Mouse (Mus musculus): ENCODE results near the gene Plekhm1. TPM values are rescaled to one million over a fixed set of nuclear protein-coding genes. Genes with fewer than 3 reads are reported as not detected.
"Not testable (repeated sequence)": the region's sequence is repeated elsewhere in the genome, so short reads cannot be mapped to it uniquely, and the experiment has no call there.

Gene Plekhm1
- total RNA-seq (2021), result 10 to 100 TPM; 16.3 to 18.8 TPM

GRCm38 (mm10) chr11:103411981-103412949, at the start of gene Plekhm1:
Gene Plekhm1, minus strand, starts transcription at chr11:103412687.
- intact Hi-C loops (cut with DNase I), result no loop called here
- DNase-seq (ENCODE audit: low spot score in 2 of 2), result peak; percentile 93 to 94

- intact Hi-C loops (cut with DNase I); DNase-seq (ENCODE audit: low spot score in 2 of 2): not testable (repeated sequence)
Measured at GRCm38 (mm10) chr11:103451105-103451504, 38.6 kb upstream of the Plekhm1 start.

DNA sequence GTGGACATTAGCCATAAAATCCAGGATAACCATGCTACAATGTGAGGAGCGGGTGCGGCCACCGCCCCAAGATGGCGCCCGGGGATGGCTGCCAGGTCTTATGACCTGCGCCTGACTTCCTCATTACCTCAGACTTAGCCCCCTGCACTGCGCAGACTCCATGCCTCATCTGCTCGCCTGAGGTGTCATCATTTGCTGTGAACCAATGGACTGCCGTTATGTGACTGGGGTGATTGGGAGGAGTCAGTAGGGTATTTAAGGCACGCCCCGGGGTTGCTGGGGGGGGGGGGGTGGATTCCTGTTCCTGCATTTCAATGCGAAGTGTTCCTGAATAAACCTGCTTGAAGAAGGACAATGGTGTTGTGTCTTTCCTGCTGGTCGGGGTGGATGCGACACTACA, 37.2 kb upstream of the Plekhm1 start:
- DNase-seq (ENCODE audit: low spot score in 2 of 2); intact Hi-C loops (cut with DNase I): not testable (repeated sequence)

- DNase-seq (ENCODE audit: low spot score in 2 of 2), result no peak
- intact Hi-C loops (cut with DNase I), result no loop called here
Measured at GRCm38 (mm10) chr11:103443678-103444077, 31.2 kb upstream of the Plekhm1 start.

DNA sequence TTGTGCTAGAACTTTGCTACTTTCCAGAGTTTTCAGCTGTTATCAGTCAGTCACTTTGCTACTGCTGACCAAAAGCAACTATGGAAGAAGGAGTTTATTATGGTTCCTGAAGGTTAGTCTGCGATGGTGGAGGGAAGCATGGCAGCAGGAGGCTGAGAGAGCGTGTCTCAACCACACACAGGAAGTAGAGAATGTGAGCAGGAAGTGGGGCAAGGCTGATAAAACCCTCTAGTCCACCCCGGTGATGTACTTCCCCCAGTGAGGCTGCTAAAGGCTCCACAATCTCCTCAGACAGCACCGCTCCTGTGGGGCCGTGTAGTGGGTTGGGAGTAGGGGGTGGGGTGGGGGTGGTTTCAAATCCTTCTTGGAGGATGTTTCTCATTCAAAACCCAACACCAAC, 23.8 kb upstream of the Plekhm1 start:
- intact Hi-C loops (cut with DNase I), result no loop called here
- DNase-seq (ENCODE audit: low spot score in 2 of 2), result no peak

DNA sequence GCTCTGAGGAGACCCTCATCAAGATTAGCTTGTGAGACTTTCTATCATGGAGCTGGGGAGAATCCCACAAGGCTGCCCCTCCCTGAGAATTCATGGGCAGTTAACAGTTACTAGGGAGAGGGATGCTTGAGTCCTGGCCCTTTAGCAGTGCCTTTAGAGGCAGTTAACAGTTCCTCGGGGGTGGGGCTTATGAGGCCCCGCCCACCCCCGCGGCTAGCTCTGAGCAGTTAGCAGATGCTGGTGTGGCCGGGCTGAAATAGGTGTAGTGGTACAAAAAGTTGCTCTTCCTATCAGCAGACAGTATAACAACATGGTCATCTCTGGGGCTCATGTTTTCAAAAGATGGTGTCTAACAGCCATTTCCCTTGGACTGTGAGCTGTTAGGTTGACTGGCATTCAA, 12.5 kb upstream of the Plekhm1 start:
- DNase-seq (ENCODE audit: low spot score in 2 of 2), result no peak
- intact Hi-C loops (cut with DNase I), result loop anchor here (10.0 kb wide), 1 partner anchor 130 kb away; no protein-coding TSS in a partner anchor

DNA sequence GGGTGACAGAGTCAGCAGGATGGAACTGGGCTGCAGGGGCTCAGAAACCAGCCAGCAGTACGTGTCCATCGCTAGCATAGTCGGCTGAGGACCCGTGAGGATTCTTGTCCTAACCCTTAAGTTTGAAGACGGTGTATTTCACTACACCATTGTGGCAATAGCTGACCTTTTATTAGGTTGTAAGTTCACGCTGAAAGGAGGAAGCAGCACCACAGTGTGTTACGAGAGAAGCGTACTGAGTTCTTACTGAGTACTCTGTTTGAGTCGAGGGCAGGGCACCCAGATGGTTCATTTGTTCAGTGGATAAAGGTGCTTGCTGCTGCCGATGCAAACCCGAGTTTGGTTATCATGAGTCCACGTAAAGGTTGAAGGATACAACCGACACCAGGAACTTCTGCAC, 7.2 kb upstream of the Plekhm1 start:
- DNase-seq (ENCODE audit: low spot score in 2 of 2), result no peak
- intact Hi-C loops (cut with DNase I), result loop anchor here (10.0 kb wide), 1 partner anchor 135 kb away; no protein-coding TSS in a partner anchor

- intact Hi-C loops (cut with DNase I), result no loop called here
- no peak for DNase-seq (ENCODE audit: low spot score in 2 of 2)
Measured at GRCm38 (mm10) chr11:103419226-103419625, 6.7 kb upstream of the Plekhm1 start.

DNA sequence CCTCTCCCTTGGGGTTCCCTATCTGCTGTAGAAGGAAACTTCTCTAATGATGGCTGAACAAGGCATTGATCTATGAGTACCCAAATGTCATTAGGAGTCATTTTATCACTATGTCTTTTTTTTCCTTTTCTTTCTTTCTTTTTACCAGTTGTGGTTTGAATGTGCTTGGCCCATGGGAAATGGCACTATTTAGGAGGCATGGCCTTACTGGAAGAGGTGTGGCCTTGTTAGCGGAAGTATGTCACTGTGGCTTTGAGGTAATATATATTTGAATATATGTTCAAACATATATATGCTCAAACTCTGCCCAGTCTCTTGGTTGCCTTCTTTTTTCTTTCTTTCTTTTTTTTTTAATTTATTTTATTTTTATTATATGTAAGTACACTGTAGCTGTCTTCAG, 1.0 kb upstream of the Plekhm1 start:
- no peak for DNase-seq (ENCODE audit: low spot score in 2 of 2)
- intact Hi-C loops (cut with DNase I), result no loop called here

GRCm38 (mm10) chr11:103412950-103413423, 500 bp upstream of the Plekhm1 start:
- no peak for DNase-seq (ENCODE audit: low spot score in 2 of 2)
- intact Hi-C loops (cut with DNase I), result no loop called here

- intact Hi-C loops (cut with DNase I), result no loop called here
- DNase-seq (ENCODE audit: low spot score in 2 of 2), result no peak
Measured at GRCm38 (mm10) chr11:103411301-103411700, 1.2 kb downstream of the Plekhm1 start.

GRCm38 (mm10) chr11:103408880-103409279, 3.6 kb downstream of the Plekhm1 start:
- intact Hi-C loops (cut with DNase I), result no loop called here

GRCm38 (mm10) chr11:103407136-103407535, 5.4 kb downstream of the Plekhm1 start:
- intact Hi-C loops (cut with DNase I); DNase-seq (ENCODE audit: low spot score in 2 of 2): not testable (repeated sequence)

More at GRCm38 (mm10) chr11:103408880-103409279, 3.6 kb downstream of the Plekhm1 start:
- DNase-seq (ENCODE audit: low spot score in 2 of 2), result no peak

GRCm38 (mm10) chr11:103406551-103406950, 5.9 kb downstream of the Plekhm1 start:
- intact Hi-C loops (cut with DNase I), result no loop called here
- no peak for DNase-seq (ENCODE audit: low spot score in 2 of 2)

GRCm38 (mm10) chr11:103405814-103406213, 6.7 kb downstream of the Plekhm1 start:
- no peak for DNase-seq (ENCODE audit: low spot score in 2 of 2)
- intact Hi-C loops (cut with DNase I), result no loop called here

GRCm38 (mm10) chr11:103404618-103405017, 7.9 kb downstream of the Plekhm1 start:
- no peak for DNase-seq (ENCODE audit: low spot score in 2 of 2)
- intact Hi-C loops (cut with DNase I), result no loop called here

DNA sequence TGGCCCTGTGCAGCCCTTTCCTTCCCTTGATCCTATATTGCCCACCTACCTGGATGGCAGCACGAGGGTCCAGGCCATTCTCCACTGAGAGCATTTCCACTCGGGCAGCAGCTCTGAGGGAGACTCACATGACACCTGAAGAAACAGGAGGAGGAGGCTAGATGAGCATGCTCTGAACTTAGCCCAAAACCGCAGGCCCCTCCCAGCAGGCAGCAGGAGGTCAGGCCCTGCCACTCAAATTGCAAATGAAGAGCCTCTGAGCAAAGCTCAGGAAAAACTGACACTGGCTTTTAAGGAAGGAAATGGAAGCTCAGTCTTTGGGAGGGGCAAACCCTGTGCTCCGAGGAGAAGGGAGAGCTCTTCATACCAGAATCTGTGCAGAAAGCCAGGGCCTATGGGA, 8.7 kb downstream of the Plekhm1 start:
- DNase-seq (ENCODE audit: low spot score in 2 of 2), result no peak
- intact Hi-C loops (cut with DNase I), result no loop called here

GRCm38 (mm10) chr11:103402738-103403137, 9.7 kb downstream of the Plekhm1 start:
- intact Hi-C loops (cut with DNase I), result no loop called here
- peak; percentile 23 to 43 for DNase-seq (ENCODE audit: low spot score in 2 of 2)

- peak; percentile 30 to 55 for DNase-seq (ENCODE audit: low spot score in 2 of 2)
- intact Hi-C loops (cut with DNase I), result no loop called here
Measured at GRCm38 (mm10) chr11:103402198-103402597, 10.3 kb downstream of the Plekhm1 start.

DNA sequence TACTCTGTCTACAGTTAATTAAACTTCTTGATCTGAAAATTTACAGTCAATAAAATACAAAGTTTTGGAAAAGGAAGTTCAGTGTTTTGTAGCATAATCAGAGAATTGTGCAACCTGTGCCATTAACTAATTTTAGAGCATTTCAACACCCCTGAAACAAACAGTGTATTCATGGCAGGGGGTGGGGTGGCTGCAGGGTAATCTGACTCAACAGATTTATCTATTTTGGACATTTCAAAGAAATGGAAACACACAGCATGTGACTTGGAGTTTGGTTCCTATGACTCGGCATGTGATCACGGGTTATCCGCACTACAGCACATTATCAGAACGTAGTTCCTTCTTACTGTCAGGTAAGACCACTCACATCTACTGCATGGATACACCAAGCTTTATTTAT, 12.5 kb downstream of the Plekhm1 start:
- DNase-seq (ENCODE audit: low spot score in 2 of 2), result no peak
- intact Hi-C loops (cut with DNase I), result loop anchor here (2.0 kb wide), 1 partner anchor 37 kb away; the partner anchor contains the start of gene Arhgap27

DNA sequence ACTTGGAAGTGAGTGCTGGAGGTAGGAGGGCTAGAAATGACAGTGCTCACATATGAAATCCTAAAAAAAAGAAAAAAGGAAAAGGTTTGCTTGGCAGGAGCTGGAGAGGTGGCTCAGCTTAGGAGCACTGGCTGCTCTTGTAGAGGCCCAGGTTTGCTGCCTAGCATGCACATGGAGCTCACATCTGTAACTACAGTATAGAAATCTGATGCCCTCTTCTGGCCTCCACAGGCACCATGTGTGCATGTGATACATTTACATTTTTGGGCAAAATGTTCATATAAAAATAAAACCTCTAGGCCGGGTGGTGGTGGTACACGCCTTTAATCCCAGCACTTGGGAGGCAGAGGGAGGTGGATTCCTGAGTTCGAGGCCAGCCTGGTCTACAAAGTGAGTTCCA, 13.4 kb downstream of the Plekhm1 start:
- no peak for DNase-seq (ENCODE audit: low spot score in 2 of 2)
- intact Hi-C loops (cut with DNase I), result loop anchor here (2.0 kb wide), 1 partner anchor 36 kb away; the partner anchor contains the start of gene Arhgap27
